Mouse (Mus musculus) kidney, postnatal 10 days (tissue): ENCODE data around the gene Icos.
A peak's percentile ranks its signal among the peaks of the same experiment; 100 is the strongest.

ENCODE experiments used
- DNase-seq: peaks from one replicate; pipeline ENCODE4 v3.0.0; 2021; ENCODE audit warnings: mixed read lengths

Gene Icos

DNA sequence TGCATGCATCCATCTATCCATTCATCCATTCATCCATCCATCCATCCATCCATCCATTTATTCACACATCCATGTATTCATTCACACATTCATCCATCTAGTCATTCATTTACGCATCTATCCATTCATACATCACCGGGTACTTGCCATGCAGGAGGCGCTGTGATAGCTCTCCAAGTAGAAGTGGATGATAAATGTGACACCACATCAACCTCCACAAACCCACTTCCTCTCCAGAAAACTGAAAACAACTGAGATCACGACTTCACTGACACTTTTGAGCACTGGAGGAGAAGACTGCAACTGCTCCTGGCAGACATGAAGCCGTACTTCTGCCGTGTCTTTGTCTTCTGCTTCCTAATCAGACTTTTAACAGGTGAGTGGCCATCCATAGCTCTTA is at the start of gene Icos:
Icos (plus strand) TSS at position 287 of the 400 bp plus-strand sequence.
- no peak for DNase-seq

DNA sequence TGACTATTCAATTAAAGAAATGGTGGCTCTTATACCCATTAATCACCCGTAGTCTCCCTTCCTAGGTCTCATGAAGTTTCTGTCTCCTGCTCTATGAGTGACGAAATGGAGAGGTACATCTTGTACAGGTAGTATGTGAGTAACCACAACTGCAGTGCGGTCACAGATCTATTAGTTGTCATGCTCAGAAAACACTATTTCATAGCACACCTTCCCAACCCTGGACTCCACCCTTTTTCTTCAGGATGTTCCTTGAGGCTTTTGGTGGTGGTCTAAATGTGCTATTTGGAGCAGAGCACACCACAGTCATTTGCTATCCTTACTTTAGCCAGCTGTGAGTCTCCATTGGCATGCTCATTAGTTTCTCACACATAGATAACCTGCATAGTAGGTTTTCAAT is 48.7 kb upstream of the Icos start:
- DNase-seq: no peak

DNA sequence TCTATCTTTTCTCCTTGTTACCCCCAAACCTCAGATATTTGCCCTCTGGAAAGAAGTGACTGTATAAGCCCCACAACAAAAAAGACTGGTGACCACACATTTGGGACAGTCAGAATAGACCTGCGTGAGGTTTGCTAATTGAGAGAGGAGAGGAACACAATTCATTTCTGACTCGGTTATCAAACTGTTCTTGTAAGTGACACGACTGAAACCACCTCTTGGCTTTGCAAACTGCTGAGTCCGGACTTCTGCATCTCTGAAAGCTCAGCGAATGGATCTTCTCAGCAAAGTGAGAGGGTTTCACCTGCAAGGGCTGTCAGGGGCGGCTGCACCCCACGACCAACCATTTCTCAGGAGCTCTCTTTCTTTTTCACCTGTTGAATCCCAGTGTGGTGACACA is 47.3 kb upstream of the Icos start:
- DNase-seq: no peak

DNA sequence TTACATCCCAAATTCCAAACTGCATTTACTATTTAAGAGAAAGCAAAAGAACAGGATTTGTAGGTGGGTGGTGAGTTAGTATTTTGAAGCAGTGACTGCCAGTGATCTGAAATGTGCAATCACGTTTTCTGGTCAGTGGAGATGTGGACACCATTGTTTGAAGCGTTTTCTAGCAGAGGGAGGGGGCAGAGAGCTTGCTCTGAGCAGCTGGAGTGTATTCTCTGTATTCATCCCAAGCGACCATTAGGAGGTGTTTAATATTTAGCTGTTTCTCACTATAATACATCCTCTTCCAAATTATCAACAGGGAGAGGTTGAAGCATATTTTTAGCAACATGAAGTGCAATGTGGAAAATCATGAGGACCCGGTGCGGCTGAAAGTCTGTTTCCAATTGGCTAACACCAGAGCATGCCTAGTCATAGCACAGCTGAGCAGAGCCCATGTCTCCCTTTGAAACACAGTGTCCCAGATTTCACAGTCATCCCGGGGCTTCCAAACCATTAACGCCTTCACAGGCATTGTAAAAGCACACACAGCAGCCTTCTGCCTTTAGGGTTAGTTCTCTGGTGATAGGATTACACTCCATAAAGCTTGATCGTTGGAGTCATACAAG is 41.7 kb upstream of the Icos start:
- DNase-seq: no peak

DNA sequence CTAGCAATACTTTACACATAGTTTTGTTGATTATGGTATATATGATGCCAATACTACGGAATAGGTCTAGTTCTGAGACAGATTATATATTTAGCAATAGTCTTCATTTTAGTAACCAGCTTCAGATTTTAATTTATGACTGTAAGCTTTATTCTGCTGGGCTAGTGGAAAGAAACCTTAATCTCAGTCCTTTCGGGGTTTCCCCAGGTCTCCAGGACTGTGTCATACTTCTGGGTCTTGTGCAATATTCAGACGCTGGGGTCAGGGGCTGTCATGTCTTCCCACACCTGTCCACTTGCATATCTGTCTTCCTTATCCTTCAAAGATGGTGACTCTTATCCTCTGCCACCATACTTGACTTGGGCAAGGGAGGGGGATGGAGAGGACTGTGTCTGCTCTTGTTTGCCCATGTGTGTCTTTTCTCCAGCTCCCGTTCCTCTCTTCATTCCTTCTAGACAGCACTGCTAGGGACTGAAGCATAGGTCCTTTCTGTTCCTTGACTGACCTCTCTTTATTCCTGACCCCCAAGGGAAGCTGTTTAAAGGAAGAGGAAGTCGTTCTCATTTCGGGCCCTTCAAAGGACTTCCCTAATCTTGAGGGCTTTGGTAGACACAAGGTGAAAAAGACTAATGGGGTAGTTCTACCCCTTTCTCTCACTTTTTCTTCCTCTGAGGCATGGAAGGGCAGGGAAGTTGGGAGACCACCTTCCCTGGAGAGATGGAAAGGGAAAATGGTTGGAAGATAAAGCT is 40.6 kb upstream of the Icos start:
- no peak for DNase-seq

DNA sequence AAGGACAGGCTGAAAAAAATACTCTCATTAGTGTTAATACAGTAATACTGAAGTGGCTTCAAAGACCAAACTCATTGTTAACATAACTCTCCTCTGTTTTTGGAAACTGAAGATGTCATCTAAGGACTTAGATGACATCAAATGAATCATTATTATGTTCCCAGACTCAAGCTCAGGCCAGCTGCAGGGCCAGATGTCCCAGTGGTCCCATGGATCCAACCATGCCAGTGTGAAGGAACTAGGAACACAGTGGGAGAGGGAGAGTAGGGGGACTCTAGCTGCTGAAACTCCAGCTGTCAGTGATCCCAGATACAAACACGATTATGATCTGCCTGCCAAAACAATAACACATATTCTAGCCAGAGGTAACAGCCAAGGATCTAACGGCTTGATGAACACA is 39.5 kb upstream of the Icos start:
- peak; percentile 37 for DNase-seq

DNA sequence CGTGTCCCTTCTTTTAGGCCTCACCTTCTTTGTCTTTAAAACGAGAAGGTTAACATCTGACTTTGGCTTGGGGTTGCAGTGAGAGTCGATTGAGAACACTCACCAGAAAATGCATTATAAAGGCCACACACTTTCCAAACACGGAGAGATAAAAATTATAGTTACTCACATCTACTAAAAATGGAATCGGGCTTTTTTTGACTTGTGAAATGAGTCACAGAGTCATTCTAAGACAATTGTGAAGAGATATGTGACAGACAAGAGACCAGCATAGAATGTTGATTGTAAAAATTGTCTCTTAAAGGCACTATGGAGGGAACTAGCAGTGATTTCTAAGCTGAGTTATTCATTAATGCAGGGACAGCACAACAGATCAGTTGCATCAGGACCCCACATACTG is 38.8 kb upstream of the Icos start:
- DNase-seq: no peak

DNA sequence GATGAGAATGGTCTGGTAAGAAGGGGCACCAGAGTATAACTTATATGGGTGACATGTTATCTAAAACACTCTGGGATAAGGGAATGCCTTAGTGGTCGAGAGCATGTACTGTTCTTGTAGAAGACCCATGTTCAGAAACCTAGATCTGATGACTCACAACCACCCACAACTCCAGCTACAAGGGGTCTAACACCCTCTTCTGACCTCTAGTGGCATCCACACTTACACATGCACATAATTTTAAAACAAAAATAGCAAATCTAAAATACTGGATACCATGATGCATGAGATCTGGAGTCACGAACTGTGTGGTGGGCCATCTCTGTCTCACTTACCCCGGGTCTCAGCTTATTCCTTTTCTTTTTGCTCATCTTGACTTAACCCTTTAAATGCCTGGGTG is 37.7 kb upstream of the Icos start:
- DNase-seq: no peak

DNA sequence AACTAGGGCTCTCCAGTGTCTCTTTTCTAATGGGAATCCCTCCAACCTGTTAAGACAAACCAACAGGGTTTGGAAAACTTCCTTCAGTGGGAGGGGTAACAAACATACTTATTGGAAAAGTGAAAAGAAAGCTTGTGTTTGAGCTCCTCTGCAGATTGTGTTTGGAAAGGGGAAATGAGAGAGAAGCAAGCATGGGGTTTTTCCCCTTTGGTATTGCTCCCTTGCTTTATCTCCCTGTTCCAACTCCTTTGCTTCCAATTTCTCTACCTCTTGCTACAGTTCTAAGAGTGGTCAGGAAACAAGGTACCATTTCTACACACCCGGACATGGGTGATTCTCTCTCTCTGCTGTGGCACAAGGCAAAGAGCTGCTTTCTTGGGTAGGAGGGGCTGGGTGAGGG is 37.1 kb upstream of the Icos start:
- no peak for DNase-seq

DNA sequence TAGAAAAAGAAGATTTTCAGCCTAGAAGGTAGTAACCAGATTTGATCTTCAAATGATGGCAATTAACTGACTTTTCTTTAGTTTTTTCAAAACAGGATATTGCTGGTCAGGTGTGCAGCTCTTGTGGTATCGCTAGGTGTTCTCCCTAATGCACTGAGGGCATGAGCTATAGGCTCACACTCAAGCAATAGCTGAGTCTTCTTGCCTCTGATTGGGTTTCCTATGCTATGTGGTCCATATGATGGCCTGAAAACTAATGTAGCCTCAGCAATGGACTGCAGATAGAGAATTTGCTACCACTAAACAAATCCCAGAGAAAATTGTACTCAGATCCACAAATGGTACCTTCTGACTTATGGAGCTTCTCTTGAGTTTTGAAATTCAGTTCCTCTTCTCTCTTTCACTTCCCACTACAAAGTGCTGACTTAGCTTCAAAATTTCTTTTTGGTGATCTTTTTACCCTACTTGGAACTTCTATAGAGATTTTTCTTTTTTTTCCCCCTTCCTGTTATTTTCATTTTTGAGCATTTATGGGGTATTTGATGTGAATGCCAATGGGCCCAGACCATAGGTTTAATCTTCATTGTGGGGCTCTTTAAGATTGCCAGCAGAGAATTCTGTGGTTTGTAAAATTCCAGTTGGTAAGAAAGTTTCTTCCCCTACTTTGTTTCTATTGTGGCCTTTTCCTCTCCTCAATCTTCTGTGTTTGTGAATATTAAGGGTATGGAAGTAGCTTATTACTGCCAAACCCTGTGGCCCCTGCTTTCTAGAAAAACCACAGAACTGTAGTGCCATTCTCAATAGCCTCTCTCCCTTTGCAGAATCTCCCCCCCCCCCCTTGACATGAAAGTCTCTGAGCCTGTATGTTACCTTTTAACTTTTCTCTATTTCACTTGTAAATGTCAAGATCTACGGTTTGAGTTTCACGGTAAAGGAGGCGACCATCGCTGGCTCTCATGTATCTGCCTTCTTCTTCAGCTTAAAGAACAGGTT is 36.4 kb upstream of the Icos start:
- DNase-seq: no peak

DNA sequence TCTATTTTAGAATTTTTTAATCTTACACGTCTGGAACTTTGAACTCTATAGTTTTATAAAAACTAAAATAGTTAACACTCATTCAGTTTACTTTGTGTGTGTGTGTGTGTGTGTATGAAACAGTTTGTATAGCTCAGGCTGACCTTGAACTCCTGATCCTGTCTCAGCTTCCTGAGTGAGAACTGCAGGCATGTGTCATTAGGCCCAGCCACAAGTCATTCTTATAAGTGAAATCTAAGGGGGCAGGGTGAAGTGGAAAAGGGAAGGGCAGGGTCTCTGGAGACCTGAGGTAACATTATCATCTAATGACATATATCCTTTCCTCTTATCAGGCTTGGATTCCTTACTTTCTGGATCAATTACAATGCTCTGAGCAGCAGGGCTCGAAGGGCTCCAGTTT is 34.8 kb upstream of the Icos start:
- no peak for DNase-seq

DNA sequence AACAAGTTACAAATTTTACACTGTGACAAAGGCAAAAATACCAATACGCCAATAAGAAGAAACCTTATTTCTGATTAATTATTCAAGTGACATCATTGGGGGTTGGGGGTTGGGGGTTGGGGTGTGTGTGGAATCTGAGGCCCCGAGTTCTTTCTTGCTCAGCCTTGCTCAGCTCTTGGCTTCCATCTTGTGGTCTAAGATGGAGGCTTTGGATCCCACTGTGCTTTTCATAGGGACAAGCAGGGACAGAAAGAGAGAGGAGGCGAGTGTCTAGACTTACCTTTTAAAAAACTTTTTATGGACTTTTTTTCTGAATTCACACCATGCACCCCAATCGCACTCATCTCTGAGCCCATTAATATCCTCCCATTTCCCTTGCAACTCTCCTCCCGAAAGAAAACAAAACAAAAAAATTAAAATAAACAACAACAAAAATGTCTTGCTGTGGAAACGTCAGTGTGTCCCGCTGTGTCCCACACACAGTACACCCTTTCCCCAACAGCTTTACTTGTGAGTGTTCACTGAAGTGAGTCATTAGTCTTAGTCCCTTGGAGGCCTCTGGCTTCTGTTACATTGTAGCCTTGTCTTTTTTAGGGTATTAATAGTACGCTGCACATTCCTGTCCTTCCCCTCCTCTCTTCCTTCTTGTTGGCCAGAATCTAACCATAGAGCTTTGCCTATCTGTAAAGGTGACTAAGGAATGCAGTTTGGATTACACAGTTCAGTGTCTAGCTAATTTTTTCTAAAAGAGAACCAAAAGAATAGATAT is 31.9 kb upstream of the Icos start:
- no peak for DNase-seq

DNA sequence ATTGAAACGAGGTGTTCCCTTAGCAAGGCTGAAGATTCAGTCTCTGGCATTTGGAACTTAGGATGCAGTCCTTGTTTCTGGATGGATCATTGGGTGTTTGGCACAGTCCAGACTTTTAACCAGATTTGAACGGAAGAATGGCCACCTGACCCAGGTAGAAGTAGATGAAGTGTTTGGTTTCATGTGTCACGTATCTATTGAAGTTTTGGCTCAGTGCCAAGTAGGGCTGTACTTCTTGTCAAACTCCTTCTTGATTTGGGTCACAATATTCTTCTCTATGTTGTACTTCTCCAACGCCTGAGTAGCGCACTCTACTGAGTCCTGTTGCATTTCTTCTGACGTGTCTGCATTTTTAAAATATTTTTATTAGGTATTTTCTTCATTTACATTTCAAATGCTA is 29.6 kb upstream of the Icos start:
- DNase-seq: no peak

DNA sequence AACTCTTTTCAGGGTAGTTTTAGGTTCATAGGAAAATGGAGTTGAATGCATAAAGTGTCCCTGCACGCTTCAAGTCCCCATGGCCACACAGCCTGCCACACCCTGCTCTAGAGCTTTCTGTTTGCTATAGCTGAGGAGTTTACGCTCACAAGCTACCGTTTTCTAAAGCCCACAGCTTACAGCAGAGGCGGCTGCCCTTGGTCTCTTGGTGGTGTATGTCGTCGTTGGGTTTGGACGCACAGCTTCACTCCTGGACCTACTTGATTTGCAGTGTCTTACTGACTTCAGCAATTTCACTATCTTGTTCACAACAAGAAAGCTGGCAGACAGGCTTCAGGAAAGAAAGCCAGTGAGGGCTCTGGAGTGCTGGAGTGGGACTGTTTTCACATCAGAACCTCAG is 24.8 kb upstream of the Icos start:
- no peak for DNase-seq

DNA sequence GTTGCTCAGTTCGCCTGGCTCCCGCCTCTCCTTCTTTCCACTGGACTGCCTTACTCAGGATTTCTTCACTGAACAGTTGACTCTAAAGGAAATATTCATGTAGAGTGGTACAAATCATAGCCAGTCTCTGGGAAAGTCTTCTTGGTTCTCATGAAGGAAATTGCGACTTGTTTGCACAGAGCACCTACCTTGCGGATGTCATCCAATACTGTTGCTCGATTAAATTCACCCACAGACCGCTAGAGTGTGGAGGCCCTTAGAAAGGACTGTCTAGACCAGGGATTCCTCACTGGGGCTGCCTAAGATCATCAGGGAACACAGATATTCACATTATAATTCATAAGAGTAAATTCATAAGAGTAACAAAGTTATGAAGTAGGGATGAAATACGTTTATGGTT is 24.0 kb upstream of the Icos start:
- no peak for DNase-seq

DNA sequence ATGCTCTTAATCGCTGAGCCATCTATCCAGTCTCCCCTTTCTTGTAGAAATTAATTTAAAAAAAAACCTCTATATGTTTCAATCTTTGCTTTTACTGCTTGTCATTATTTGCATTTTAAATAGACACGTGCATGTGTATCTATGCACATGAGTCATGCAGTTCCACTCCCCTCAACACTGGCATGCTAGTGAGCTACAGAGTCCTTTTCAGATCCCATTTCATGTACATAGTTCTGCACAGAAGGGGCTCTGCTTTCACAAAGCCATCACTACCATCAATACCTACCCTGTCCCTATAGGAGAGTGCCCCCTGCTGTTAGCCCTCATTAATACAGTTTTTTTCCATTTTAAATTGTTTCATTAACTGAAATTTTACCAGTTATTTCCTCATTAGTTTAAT is 23.0 kb upstream of the Icos start:
- DNase-seq: peak; percentile 20

DNA sequence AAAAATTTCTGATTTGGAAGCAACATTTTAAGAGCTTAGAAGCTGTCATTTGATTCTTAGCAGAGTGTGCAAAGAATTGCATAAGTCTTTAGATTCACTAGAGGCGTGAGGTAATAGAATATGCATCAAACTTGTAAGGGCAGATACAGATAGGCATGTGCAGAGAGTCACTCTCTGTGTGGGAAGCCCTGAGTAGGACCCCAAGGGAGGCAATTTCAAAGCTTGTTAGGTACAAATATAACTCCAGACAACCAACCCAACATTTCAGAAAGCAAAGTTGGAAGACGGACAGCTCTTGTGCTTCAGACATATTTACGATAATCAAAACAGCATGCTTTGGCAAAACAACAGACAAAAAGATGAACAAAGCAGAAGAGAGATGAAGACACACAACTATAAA is 22.5 kb upstream of the Icos start:
- no peak for DNase-seq

DNA sequence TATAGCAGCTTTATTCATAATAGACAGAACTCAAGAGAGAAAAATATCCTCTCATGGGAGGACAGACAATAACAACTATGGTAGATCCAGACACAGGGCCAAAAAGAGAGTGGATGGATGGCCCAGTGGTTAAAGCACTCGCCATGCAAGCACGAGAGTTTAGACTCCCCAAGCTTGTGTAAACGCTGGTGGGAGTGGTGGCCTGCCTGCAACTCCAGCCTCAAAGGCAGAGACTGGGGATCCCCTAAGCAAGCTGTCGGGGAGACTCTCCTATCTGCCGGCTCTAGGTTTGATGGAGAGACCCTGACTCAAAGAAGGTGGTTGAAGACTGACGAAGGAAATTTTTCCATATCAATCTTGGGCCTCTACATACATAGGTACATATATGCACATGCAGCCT is 21.5 kb upstream of the Icos start:
- DNase-seq: no peak

DNA sequence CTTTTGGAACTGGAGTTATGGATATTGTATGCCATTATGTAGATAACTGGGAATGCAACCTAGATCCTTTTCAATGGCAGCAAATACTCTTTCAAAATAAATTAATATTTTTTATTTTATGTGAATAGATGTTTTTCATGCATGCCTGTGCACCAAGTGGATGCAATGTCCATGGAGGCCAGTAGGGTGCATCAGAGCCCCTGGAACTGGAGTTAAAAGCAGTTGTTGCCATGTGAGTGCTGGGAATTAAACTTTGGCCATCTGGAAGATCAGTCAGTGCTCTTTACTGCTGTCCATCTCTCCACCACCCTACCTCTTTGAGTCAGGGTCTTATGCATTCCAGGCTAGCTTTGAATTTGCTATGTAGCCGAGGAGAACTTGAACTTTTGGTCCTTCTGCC is 19.4 kb upstream of the Icos start:
- DNase-seq: no peak

DNA sequence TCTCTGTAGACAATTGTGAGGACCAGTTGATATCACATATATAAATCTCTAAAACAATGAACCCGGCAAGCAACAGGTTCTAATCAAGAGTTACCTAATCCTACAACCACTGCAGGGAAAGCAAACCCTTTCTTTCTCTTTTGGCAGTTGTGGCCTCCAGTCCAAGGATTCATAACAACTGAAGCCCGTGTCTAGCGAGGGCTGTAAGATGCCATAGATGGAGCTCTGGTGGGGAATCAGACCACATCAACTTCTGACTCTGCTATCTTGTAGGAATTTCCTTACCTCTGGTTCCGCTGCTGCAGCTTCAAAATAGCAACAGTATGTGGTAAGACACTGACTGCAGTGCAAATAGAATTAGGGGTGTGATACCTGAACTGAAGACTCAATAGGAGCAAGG is 18.5 kb upstream of the Icos start:
- no peak for DNase-seq

DNA sequence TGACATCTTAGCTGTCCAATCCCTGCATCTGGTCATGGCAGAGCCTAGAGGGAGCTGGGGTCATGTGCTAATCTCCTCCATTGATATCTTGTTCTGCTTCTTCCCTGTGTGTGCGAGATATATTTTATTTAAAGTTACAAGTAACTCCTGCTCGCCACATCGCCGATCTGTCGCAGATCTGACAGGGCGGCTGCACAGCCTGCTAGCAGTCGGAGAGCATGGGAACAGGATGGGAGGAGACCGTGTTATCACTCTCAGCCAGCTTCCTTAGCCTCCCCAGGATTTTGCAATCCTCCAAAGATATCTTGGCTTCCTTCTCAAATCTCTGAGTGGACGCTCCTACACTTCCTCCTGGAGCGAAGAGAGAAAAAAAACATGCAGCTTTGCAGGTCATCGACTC is 17.3 kb upstream of the Icos start:
- peak; percentile 57 for DNase-seq

DNA sequence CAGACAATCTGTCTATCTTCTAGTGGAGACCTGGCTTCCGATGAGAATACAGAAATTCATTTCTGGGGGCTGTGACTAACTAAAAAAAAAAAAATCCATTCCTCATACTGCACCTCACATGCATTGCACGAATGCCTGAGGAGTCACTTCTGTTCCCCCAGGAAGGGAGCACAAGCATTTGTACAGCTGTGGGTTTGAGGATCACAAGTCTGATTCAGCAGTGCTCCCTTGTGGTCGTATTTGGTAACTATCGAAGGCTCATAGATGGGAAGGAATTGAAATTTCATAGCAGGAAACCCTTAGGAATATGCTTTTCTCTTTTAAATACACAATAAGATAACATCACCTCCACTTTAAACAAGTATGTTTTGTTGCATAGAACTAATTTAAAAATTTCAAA is 16.6 kb upstream of the Icos start:
- DNase-seq: peak; percentile 83

DNA sequence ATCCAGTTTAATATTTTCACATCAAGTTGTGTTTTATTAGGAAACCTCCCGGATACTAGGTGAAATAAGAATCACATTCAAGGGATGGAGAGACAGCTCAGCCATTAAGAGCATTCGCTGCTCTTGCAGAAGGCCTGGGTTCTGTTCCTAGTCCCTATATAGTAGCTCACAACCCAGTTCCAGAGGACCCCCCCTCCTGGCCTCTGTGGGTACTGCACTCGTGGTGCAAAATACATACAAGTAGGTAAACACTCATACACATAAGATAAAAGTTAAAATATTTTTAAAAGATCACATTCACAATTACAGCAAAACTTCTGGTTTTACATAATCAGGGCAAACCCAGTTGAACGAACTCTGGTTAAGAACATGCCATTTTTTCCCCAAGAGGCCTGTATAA is 15.6 kb upstream of the Icos start:
- DNase-seq: no peak
